Mouse (Mus musculus) hindbrain, embryonic 15.5 days (tissue): ENCODE measurements around the gene Coq4. TPM values are rescaled to one million over a fixed set of nuclear protein-coding genes. Genes with fewer than 3 reads are reported as not detected.

ENCODE experiments used
- ATAC-seq: fragments of 200-750 bp; cut with Nextera tagmentation; 2 replicates; pipeline ENCODE4 v1.8.0; 2017; ENCODE audit warnings: low read depth, moderate number of reproducible peaks, moderate TSS enrichment; ENCODE audit not compliant: low FRiP score
- H3K27ac ChIP-seq: fragments of 300-500 bp; sonication (generic); replicated peaks from 2 replicates; pipeline ENCODE4 v1.5.1; 2015; ENCODE audit warnings: mild to moderate bottlenecking, inconsistent platforms
- H3K27me3 ChIP-seq: fragments of 300-500 bp; sonication (generic); 2 replicates; pipeline ENCODE4 v1.6.1; 2015; ENCODE audit warnings: control low read depth, inconsistent platforms
- H3K36me3 ChIP-seq: fragments of 300-500 bp; sonication (generic); 2 replicates; pipeline ENCODE4 v1.6.1; 2015; ENCODE audit warnings: control low read depth, inconsistent platforms
- H3K4me1 ChIP-seq: fragments of 300-500 bp; sonication (generic); replicated peaks from 2 replicates; pipeline ENCODE4 v1.6.1; 2015; ENCODE audit warnings: control low read depth, inconsistent platforms
- H3K4me2 ChIP-seq: fragments of 300-500 bp; sonication (generic); 2 replicates; pipeline ENCODE4 v1.6.1; 2015; ENCODE audit warnings: moderate library complexity, mild to moderate bottlenecking, inconsistent platforms
- H3K4me3 ChIP-seq: fragments of 300-500 bp; sonication (generic); 2 replicates; pipeline ENCODE4 v1.5.1; 2015; ENCODE audit warnings: mild to moderate bottlenecking, inconsistent platforms
- H3K9ac ChIP-seq: fragments of 300-500 bp; sonication (generic); 2 replicates; pipeline ENCODE4 v1.6.1; 2015; ENCODE audit warnings: inconsistent platforms
- H3K9me3 ChIP-seq: fragments of 300-500 bp; sonication (generic); 2 replicates; pipeline ENCODE4 v1.6.1; 2016; ENCODE audit warnings: control low read depth, inconsistent platforms
- WGBS: fragments of 180-500 bp; shearing (Covaris S2); methylation state at CpG from one replicate; pipeline ENCODE4 v1.1.7; 2015; 5-methylcytosine and 5-hydroxymethylcytosine counted together
- microRNA-seq: library from miRNA; unstranded; fragments of <30 nt; microRNA quantifications from one replicate; pipeline ENCODE4, GENCODE M21; 2016
- polyA plus RNA-seq: library from polyadenylated mRNA; unstranded; fragments of >200 nt; fragmentation: Nextera tagmentation; extraction: Ambion mirVana; gene quantifications from 2 replicates; pipeline ENCODE4 v1.2.1, GENCODE M21; 2015

Gene Coq4
- polyA plus RNA-seq, 1 experiment from 2014 or later: 45.7 TPM

DNA sequence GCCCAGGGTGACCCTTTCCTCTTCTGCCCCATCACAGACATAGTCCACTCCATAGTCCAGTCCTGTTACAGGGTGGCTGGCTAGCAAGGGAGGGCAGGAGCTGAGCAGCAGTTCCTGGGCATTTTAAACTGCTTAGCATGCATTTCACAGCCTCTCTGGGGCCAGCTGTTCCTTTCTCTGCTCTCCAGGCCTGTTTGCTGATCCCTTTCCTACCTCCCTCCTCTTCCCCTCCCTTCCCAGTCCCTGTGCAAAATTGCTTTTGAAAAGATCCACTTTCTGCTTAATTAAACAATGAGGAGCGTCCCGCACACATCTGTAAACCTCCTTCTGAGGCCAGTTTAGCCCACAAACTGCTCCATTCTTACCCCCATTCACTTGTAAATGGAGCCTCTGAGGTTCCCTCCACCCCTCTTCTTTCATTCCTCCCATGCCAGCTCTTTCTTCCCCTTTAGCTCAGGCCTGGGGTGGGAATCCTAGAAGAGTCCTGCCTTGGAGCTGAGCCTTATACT is 48.2 kb downstream of the Coq4 start:
- no peaks in the 10 kb centered on the region for H3K9me3 ChIP-seq
- ATAC-seq: 0 out of 2 replicates have a peak, but pooled peaks have one; percentile 33
- H3K9ac ChIP-seq: no peak overlapping the region

DNA sequence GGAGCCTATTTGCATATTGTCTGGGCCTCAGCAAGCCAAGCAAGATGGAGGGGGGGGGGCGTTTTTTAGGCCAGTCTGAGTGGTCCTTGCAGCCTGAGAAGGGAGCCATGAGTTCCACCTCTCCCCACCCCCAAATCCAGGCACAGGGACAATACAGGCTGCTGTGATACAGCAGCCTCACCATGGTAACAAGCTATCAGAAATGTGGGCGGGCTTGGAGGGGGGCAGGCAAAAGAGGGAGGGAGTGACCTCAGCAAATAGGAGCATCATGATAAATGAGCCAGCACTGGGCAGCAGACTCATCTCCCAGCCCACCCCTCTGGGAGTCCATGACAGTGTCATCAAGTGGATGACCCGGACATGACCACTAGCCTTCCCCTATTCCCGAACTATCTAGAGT is 52.2 kb downstream of the Coq4 start:
- Histone ChIP-seq H3K4me2 (no peak overlapping the region), H3K36me3 (peaks cover 9% of the 10 kb centered on the region), H3K9me3 (no peaks in the 10 kb centered on the region), H3K4me1 (peaks cover 33% of the 10 kb centered on the region), H3K4me3 (no peak overlapping the region), H3K27ac (peak overlapping the region; percentile 13; the same call in 1 of the 2 replicates), H3K27me3 (no peaks in the 10 kb centered on the region), H3K9ac (no peak overlapping the region)
- 13% methylated on average over 4 of the region's 4 CpGs for WGBS
- ATAC-seq: peak; percentile 49; the same call in 1 of the 2 replicates

More for the DNA sequence above, 48.2 kb downstream of the Coq4 start:
- Histone ChIP-seq H3K36me3 (peaks cover 6% of the 10 kb centered on the region; the same call in 1 of the 2 replicates), H3K27me3 (no peaks in the 10 kb centered on the region), H3K4me2 (no peak overlapping the region), H3K4me3 (no peak overlapping the region), H3K27ac (peak overlapping the region; percentile 58), H3K4me1 (peaks cover 20% of the 10 kb centered on the region)
- 8% methylated on average over 2 of the region's 2 CpGs for WGBS

GRCm38 (mm10) chr2:29843231-29844105 is 56.2 kb downstream of the Coq4 start:
- ATAC-seq: no peak
- Histone ChIP-seq H3K4me2 (no peak overlapping the region), H3K4me3 (no peak overlapping the region), H3K9ac (no peak overlapping the region), H3K9me3 (no peaks in the 10 kb centered on the region), H3K27ac (no peak overlapping the region; the same call in 1 of the 2 replicates), H3K36me3 (peaks cover 9% of the 10 kb centered on the region; the same call in 1 of the 2 replicates), H3K27me3 (no peaks in the 10 kb centered on the region), H3K4me1 (peaks cover 60% of the 10 kb centered on the region)
- WGBS: 16% methylated on average over 9 of the region's 9 CpGs

DNA sequence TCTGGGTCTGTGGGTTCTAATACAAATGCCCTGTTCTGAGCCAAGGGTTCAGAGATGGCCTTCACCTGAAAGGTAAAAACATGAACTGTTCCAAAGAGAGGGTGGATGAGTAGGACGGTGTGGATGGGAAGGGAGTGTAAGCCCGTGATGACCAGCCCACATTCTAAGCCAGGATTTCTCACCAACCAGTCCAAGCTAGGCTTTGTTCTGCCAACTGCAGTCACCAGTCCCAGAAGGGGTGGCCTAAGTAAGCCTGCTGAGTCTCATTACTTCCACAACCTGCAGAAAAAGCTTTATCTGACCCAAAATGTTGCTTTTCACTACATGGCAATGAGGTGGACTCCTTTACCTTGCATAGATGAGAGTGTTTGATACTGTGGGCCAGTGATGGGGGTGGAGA is 56.8 kb downstream of the Coq4 start:
- ATAC-seq: no peak
- Histone ChIP-seq H3K9me3 (no peaks in the 10 kb centered on the region), H3K36me3 (peaks cover 9% of the 10 kb centered on the region; the same call in 1 of the 2 replicates), H3K4me1 (peaks cover 55% of the 10 kb centered on the region), H3K4me3 (no peak overlapping the region), H3K9ac (no peak overlapping the region), H3K27ac (0 out of 2 replicates have a peak overlapping the region, but pooled peaks have one; percentile 35), H3K27me3 (no peaks in the 10 kb centered on the region), H3K4me2 (peak overlapping the region; percentile 92; the same call in 1 of the 2 replicates)
- 29% methylated on average over 2 of the region's 2 CpGs for WGBS

DNA sequence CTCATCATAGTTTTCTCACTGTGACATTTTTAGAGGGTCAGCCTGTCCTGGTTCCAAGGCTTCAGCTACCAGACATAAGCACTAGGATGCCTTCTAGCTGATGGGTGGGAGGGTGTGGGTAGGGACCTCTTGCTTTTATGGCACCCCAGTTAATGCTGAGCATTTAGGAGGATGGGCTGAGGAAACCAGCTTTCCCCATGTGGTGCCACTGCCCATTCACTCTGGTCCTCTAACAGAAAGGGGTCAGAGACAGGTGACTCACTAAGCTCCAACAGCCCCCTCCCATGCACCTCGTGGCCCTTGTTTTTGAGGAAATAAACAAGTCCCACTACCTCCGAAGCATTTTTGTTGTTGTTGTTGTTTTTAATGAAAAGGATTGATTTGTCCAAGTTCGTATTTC is 57.4 kb downstream of the Coq4 start:
- peaks cover 9% of the 10 kb centered on the region; the same call in 1 of the 2 replicates for H3K36me3 ChIP-seq
- H3K9ac ChIP-seq: peak overlapping the region; percentile 93; the same call in 1 of the 2 replicates
- ATAC-seq: no peak
- H3K4me2 ChIP-seq: peak overlapping the region; percentile 92
- peaks cover 53% of the 10 kb centered on the region for H3K4me1 ChIP-seq
- no peaks in the 10 kb centered on the region for H3K9me3 ChIP-seq
- H3K27ac ChIP-seq: 0 out of 2 replicates have a peak overlapping the region, but pooled peaks have one; percentile 35
- H3K4me3 ChIP-seq: peak overlapping the region; percentile 74
- WGBS: 4% methylated on average over 3 of the region's 3 CpGs
- no peaks in the 10 kb centered on the region for H3K27me3 ChIP-seq

GRCm38 (mm10) chr2:29845636-29846035 is 58.3 kb downstream of the Coq4 start:
- Histone ChIP-seq H3K4me3 (peak overlapping the region; percentile 74), H3K9me3 (no peaks in the 10 kb centered on the region), H3K4me2 (peak overlapping the region; percentile 92), H3K9ac (peak overlapping the region; percentile 93), H3K27me3 (no peaks in the 10 kb centered on the region), H3K4me1 (peaks cover 49% of the 10 kb centered on the region), H3K27ac (peak overlapping the region; percentile 83), H3K36me3 (peaks cover 9% of the 10 kb centered on the region; the same call in 1 of the 2 replicates)
- ATAC-seq: peak; percentile 36; the same call in 1 of the 2 replicates
- 5% methylated on average over 25 of the region's 25 CpGs for WGBS

- peak; percentile 57; the same call in 1 of the 2 replicates for ATAC-seq
- peak overlapping the region; percentile 93 for H3K9ac ChIP-seq
- peaks cover 47% of the 10 kb centered on the region for H3K4me1 ChIP-seq
- WGBS: 2% methylated on average over 43 of the region's 47 CpGs
- peak overlapping the region; percentile 74 for H3K4me3 ChIP-seq
- peak overlapping the region; percentile 92 for H3K4me2 ChIP-seq
- H3K27me3 ChIP-seq: no peaks in the 10 kb centered on the region
- H3K36me3 ChIP-seq: peaks cover 9% of the 10 kb centered on the region; the same call in 1 of the 2 replicates
- peak overlapping the region; percentile 83 for H3K27ac ChIP-seq
- no peaks in the 10 kb centered on the region for H3K9me3 ChIP-seq
Observed at GRCm38 (mm10) chr2:29846061-29846853, 59.0 kb downstream of the Coq4 start.

DNA sequence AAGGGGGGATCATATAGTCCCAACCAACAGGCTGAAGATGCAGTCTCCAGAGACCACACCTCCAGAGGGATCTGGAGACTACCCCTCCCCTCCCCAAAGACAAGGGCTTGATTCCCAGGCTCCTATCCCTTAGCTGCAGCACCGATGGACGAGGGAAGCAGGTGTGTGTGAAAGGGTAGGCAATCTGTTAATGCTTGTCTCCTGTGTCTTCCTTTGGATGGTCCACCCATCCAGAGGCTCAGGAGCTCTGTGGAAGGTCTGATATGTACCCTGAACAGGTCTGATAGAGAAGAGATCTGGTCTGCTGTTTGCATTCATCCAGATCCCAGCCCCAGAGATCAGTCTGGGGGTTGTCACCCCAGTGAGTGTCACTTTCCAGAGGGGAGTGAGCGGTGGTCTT is 59.6 kb downstream of the Coq4 start:
- WGBS: 32% methylated on average over 3 of the region's 3 CpGs
- no peak for ATAC-seq
- Histone ChIP-seq H3K4me1 (peaks cover 47% of the 10 kb centered on the region), H3K36me3 (peaks cover 7% of the 10 kb centered on the region; the same call in 1 of the 2 replicates), H3K4me3 (peak overlapping the region; percentile 74), H3K27me3 (no peaks in the 10 kb centered on the region), H3K4me2 (peak overlapping the region; percentile 92), H3K27ac (no peak overlapping the region; the same call in 1 of the 2 replicates), H3K9me3 (no peaks in the 10 kb centered on the region), H3K9ac (peak overlapping the region; percentile 93; the same call in 1 of the 2 replicates)

Small RNA genes lying within 50 kb of the gene (microRNA-seq; reads per million reads assigned to microRNA genes)
- not detected for gene Mir219a-2
- gene Mir219b: not detected

Other genes starting within 250 kb of the Coq4 start
- gene Rapgef1, start 167.8 kb upstream of the Coq4 start, polyA plus RNA-seq: 21.8 and 23.4 TPM in 2 replicates
- gene Gm13420, start 35.8 kb upstream of the Coq4 start, polyA plus RNA-seq: 0.41 and 0.49 TPM in 2 replicates
- 0.60 and 0.96 TPM in 2 replicates for gene Gm13547, start 28.2 kb upstream of the Coq4 start, polyA plus RNA-seq
- 32.0 and 32.1 TPM in 2 replicates for gene Trub2, start 1.0 kb downstream of the Coq4 start, polyA plus RNA-seq
- gene Slc27a4, start 15.1 kb downstream of the Coq4 start, polyA plus RNA-seq: 47.2 and 50.0 TPM in 2 replicates
- gene Urm1, start 32.6 kb downstream of the Coq4 start, polyA plus RNA-seq: 25.8 and 27.8 TPM in 2 replicates
- 22.1 and 25.9 TPM in 2 replicates for gene Cercam, start 81.7 kb downstream of the Coq4 start, polyA plus RNA-seq
- 67.9 and 70.8 TPM in 2 replicates for gene Odf2, start 101.7 kb downstream of the Coq4 start, polyA plus RNA-seq
- 64.4 and 69.8 TPM in 2 replicates for gene Gle1, start 147.9 kb downstream of the Coq4 start, polyA plus RNA-seq
- gene Sptan1, start 178.1 kb downstream of the Coq4 start, polyA plus RNA-seq: 216 and 240 TPM in 2 replicates